ENCODE assay signal across 8 mouse cellular contexts in the genomic region with DNA sequence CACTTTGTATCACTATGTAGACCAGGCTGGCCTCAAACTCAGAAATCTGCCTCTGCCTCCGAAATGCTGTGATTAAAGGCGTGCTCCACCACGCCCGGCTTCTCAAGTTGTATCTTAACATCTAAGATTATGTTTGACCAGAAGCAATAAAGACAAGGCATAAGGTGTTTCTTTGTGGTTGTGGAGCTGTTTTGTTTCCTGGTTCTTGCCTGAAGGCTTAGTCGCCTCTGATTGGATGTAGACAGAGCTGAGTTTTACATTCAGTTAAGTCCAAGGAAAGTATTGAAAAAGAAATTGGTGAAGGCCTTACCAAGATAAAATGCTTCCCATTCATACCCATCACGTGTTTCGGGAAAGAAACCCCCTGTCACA. TPM values are rescaled to one million over a fixed set of nuclear protein-coding genes. Genes with fewer than 3 reads are reported as not detected.
DNase-seq lines count a peak whose midpoint lies in the region; ATAC-seq and TF ChIP-seq lines count a peak whose summit lies in the region.

No protein-coding gene starts in this region.

- WGBS in embryonic facial prominence, embryonic 14.5 days, result 76% methylated on average over 7 of the region's 7 CpGs
- 34% methylated on average over 7 of the region's 7 CpGs for WGBS in large intestine, adult 2 months
- WGBS in neural tube, embryonic 13.5 days, result 84% methylated on average over 7 of the region's 7 CpGs

- H3K4me2 ChIP-seq in embryonic facial prominence, embryonic 14.5 days (ENCODE audit: low read depth, low read length), result peak overlapping the region; percentile 82
- H3K4me2 ChIP-seq in neural tube, embryonic 13.5 days, result peak overlapping the region; percentile 96

- peak overlapping the region; percentile 66 for H3K4me3 ChIP-seq in layer of hippocampus, adult 2 months
- H3K4me3 ChIP-seq in embryonic facial prominence, embryonic 14.5 days (ENCODE audit: low read depth, low read length), result peak overlapping the region; percentile 91
- H3K4me3 ChIP-seq in neural tube, embryonic 13.5 days, result peak overlapping the region; percentile 91

- intact Hi-C loops in left cerebral cortex, postnatal 14 days (cut with DNase I), result loop anchor here (5.0 kb wide), 1 partner anchor 192 kb away; a partner anchor contains a TSS

- no peaks in the 10 kb centered on the region for H3K36me3 ChIP-seq in embryonic facial prominence, embryonic 14.5 days (ENCODE audit: control insufficient read depth, insufficient read depth, low read length)
- no peaks in the 10 kb centered on the region for H3K36me3 ChIP-seq in neural tube, embryonic 13.5 days

- no peak for TF ChIP-seq CTCF in layer of hippocampus, adult 2 months (conservative IDR thresholded peaks at IDR 0.05)

- no peak for ATAC-seq in embryonic facial prominence, embryonic 14.5 days (ENCODE audit: low read depth)
- no peak for ATAC-seq in neural tube, embryonic 13.5 days (ENCODE audit: low read depth)
- no peak for ATAC-seq in granulocyte monocyte progenitor cell, adult 5-6 weeks (replicated peaks; ENCODE audit: poor library complexity, severe bottlenecking)

- H3K9ac ChIP-seq in embryonic facial prominence, embryonic 14.5 days (ENCODE audit: low read depth, low read length), result 0 out of 2 replicates have a peak overlapping the region, but pooled peaks have one; percentile 90
- peak overlapping the region; percentile 94 for H3K9ac ChIP-seq in neural tube, embryonic 13.5 days

- H3K27ac ChIP-seq in layer of hippocampus, adult 2 months, result no peak overlapping the region
- no peak overlapping the region for H3K27ac ChIP-seq in embryonic facial prominence, embryonic 14.5 days (replicated peaks; ENCODE audit: low read depth, low read length)
- no peak overlapping the region for H3K27ac ChIP-seq in neural tube, embryonic 13.5 days (replicated peaks)

- no peaks in the 10 kb centered on the region for H3K9me3 ChIP-seq in embryonic facial prominence, embryonic 14.5 days (ENCODE audit: control insufficient read depth, low read length)
- no peaks in the 10 kb centered on the region for H3K9me3 ChIP-seq in neural tube, embryonic 13.5 days

- no peak for DNase-seq in layer of hippocampus, adult 2 months (ENCODE audit: low spot score in 2 of 2)
- DNase-seq in layer of hippocampus, adult 8-10 months (ENCODE audit: low spot score in 2 of 2), result no peak
- DNase-seq in embryonic facial prominence, embryonic 14.5 days (ENCODE audit: low spot score), result no peak
- DNase-seq in large intestine, adult 2 months (ENCODE audit: low read depth, low spot score), result peak; percentile 71
- DNase-seq in layer of hippocampus, adult 18-20 months (ENCODE audit: low spot score in 2 of 2), result no peak
- DNase-seq in left cerebral cortex, postnatal 14 days (ENCODE audit: low spot score in 2 of 2), result no peak

- peaks cover 5% of the 10 kb centered on the region; the same call in 1 of the 2 replicates for H3K4me1 ChIP-seq in embryonic facial prominence, embryonic 14.5 days (ENCODE audit: control insufficient read depth, insufficient read depth, low read length)
- peaks cover 16% of the 10 kb centered on the region for H3K4me1 ChIP-seq in neural tube, embryonic 13.5 days (replicated peaks)

- H3K27me3 ChIP-seq in embryonic facial prominence, embryonic 14.5 days (replicated peaks; ENCODE audit: control insufficient read depth, insufficient read depth, low read length), result no peaks in the 10 kb centered on the region
- no peaks in the 10 kb centered on the region; the same call in 1 of the 2 replicates for H3K27me3 ChIP-seq in neural tube, embryonic 13.5 days

RNA-seq across cellular contexts. Expression of a gene that starts 1.1 kb away (rescaled TPM):
- total RNA-seq in layer of hippocampus, adult 2 months (2021), result 10 to 100 TPM; 32.9 to 34.6 TPM
- 10 to 100 TPM; 32.0 to 37.2 (median 36.6) TPM for total RNA-seq in layer of hippocampus, adult 8-10 months (2022)
- 19.1 and 19.9 TPM in 2 replicates for polyA plus RNA-seq in embryonic facial prominence, embryonic 14.5 days (2014; fragmentation: Nextera tagmentation; extraction: Ambion mirVana)
- polyA plus RNA-seq in large intestine, adult 2 months (2012; rRNA removed), result 10.8 and 25.3 TPM in 2 replicates
- 10.9 and 15.5 TPM in 2 replicates for polyA plus RNA-seq in neural tube, embryonic 13.5 days (2015; fragmentation: Nextera tagmentation; extraction: Ambion mirVana)
- 10 to 100 TPM; 34.5 to 35.1 TPM for total RNA-seq in layer of hippocampus, adult 18-20 months (2021)
- 10 to 100 TPM; 42.0 to 44.1 TPM for total RNA-seq in left cerebral cortex, postnatal 14 days (2021)
- total RNA-seq in granulocyte monocyte progenitor cell, adult 5-6 weeks (2014; fragmentation: Nextera tagmentation), result 14.3 and 27.5 TPM in 2 replicates
- total RNA-seq in granulocyte monocyte progenitor cell, adult 5-6 weeks (2017), result 11.0 and 12.8 TPM in 2 replicates
